8 mouse cellular contexts compared by ENCODE assay signal in the genomic region with DNA sequence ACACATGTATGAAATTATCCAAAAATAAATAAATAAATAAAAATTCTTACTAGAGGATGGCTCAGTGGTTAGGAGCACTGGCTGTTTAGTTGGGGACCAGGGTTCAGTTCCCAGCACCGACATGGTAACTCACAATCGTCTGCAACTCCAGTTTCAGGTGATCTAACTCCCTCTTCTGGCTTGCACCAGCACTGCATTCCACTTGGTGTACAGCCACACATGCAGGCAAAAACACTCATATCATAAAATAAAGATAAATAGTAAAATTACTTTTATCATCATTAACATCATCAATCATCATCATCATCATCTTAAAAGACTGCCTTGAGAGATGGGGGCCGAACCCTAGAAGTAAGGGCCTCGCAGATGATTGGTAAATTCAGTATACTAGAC. TPM values are rescaled to one million over a fixed set of nuclear protein-coding genes. Genes with fewer than 3 reads are reported as not detected.
DNase-seq lines count a peak whose midpoint lies in the region; ATAC-seq and TF ChIP-seq lines count a peak whose summit lies in the region.

No protein-coding gene starts in this region.

- peaks cover 31% of the 10 kb centered on the region for H3K36me3 ChIP-seq in G1E (replicated peaks)
- H3K36me3 ChIP-seq in heart, postnatal 0 days (replicated peaks; ENCODE audit: control insufficient read depth, insufficient read depth, low read length), result no peaks in the 10 kb centered on the region
- H3K36me3 ChIP-seq in liver, postnatal 0 days (replicated peaks; ENCODE audit: insufficient read depth, low read length), result peaks cover 6% of the 10 kb centered on the region; the same call in 1 of the 2 replicates

- no peak for TF ChIP-seq CTCF in G1E (IDR thresholded peaks at IDR 0.05; ENCODE audit: low read depth, low read length)
- TF ChIP-seq CTCF in heart, postnatal 0 days (IDR thresholded peaks at IDR 0.05; ENCODE audit: low read depth), result no peak
- TF ChIP-seq CTCF in liver, postnatal 0 days (IDR thresholded peaks at IDR 0.05; ENCODE audit: low read depth), result peak; percentile 20

- no peaks in the 10 kb centered on the region; the same call in 1 of the 2 replicates for H3K27me3 ChIP-seq in G1E (ENCODE audit: insufficient read depth, low read length)
- H3K27me3 ChIP-seq in heart, postnatal 0 days (ENCODE audit: control insufficient read depth, insufficient read depth, low read length), result no peaks in the 10 kb centered on the region
- H3K27me3 ChIP-seq in liver, postnatal 0 days (ENCODE audit: insufficient read depth, low read length), result no peaks in the 10 kb centered on the region

- TF ChIP-seq EP300 in heart, postnatal 0 days (IDR thresholded peaks at IDR 0.05; ENCODE audit: low read depth), result no peak
- no peak for TF ChIP-seq EP300 in liver, postnatal 0 days (IDR thresholded peaks at IDR 0.05; ENCODE audit: low read depth)

- 60% methylated on average over 4 of the region's 4 CpGs for WGBS in heart, postnatal 0 days
- WGBS in liver, postnatal 0 days (ENCODE audit: insufficient replicate concordance), result 67% methylated on average over 4 of the region's 4 CpGs

- H3K4me1 ChIP-seq in G1E (ENCODE audit: insufficient read depth, low read depth, low read length), result peaks cover 18% of the 10 kb centered on the region
- peaks cover 8% of the 10 kb centered on the region; the same call in 1 of the 2 replicates for H3K4me1 ChIP-seq in heart, postnatal 0 days (ENCODE audit: control insufficient read depth, insufficient read depth)
- H3K4me1 ChIP-seq in liver, postnatal 0 days (ENCODE audit: insufficient read depth), result peaks cover 6% of the 10 kb centered on the region

- peak; percentile 35 to 50 for DNase-seq in cerebellum, postnatal 10 days
- DNase-seq in cerebellum, adult 11 months, result no peak
- no peak for DNase-seq in G1E (ENCODE audit: low spot score)
- no peak for DNase-seq in heart, postnatal 0 days (ENCODE audit: low spot score)
- peak; percentile 13 for DNase-seq in liver, postnatal 0 days
- DNase-seq in right cerebral cortex, postnatal 4 days, result no peak
- no peak for DNase-seq in spleen, adult 12 weeks (ENCODE audit: low spot score)
- no peak for DNase-seq in spleen, adult 18-20 months

- H3K9ac ChIP-seq in heart, postnatal 0 days (replicated peaks; ENCODE audit: low read depth, low read length), result no peak overlapping the region
- H3K9ac ChIP-seq in liver, postnatal 0 days (replicated peaks), result no peak overlapping the region

- peak overlapping the region; percentile 92; the same call in 1 of the 2 replicates for H3K4me3 ChIP-seq in G1E (ENCODE audit: low read depth, low read length)
- peak overlapping the region; percentile 93 for H3K4me3 ChIP-seq in heart, postnatal 0 days (ENCODE audit: low read depth, low read length)
- H3K4me3 ChIP-seq in liver, postnatal 0 days (ENCODE audit: low read depth, low read length), result peak overlapping the region; percentile 94; the same call in 1 of the 2 replicates

- no peaks in the 10 kb centered on the region; the same call in 1 of the 2 replicates for H3K9me3 ChIP-seq in G1E (replicated peaks)
- H3K9me3 ChIP-seq in heart, postnatal 0 days (replicated peaks; ENCODE audit: control insufficient read depth, low read length), result no peaks in the 10 kb centered on the region
- no peaks in the 10 kb centered on the region for H3K9me3 ChIP-seq in liver, postnatal 0 days (ENCODE audit: low read length)

- ATAC-seq in G1E (ENCODE audit: extremely low read depth, insufficient number of reproducible peaks, low FRiP score, poor library complexity, severe bottlenecking), result no peak
- no peak for ATAC-seq in heart, postnatal 0 days (ENCODE audit: insufficient read depth, low read depth)
- ATAC-seq in liver, postnatal 0 days, result no peak

- H3K4me2 ChIP-seq in heart, postnatal 0 days (ENCODE audit: low read depth, low read length), result peak overlapping the region; percentile 74
- H3K4me2 ChIP-seq in liver, postnatal 0 days (ENCODE audit: low read depth, low read length), result peak overlapping the region; percentile 78

- no peak overlapping the region for H3K27ac ChIP-seq in heart, postnatal 0 days (ENCODE audit: low read depth)
- no peak overlapping the region for H3K27ac ChIP-seq in liver, postnatal 0 days (ENCODE audit: low read depth)

RNA-seq across cellular contexts. Expression of a gene that starts 0.4 kb away (rescaled TPM):
- total RNA-seq in G1E (2014; fragmentation: Nextera tagmentation) (18.4 and 23.6 TPM in 2 replicates), G1E (2017) (24.5 and 26.3 TPM in 2 replicates)
- polyA plus RNA-seq in G1E (2012), result 2.5 and 21.5 TPM in 2 replicates
- 17.9 and 71.3 TPM in 2 replicates for total RNA-seq in heart, postnatal 0 days (2014; rRNA removed; ENCODE audit: low replicate concordance)
- polyA plus RNA-seq in heart, postnatal 0 days (2015; fragmentation: Nextera tagmentation; extraction: Ambion mirVana), result 29.6 and 31.3 TPM in 2 replicates
- 9.6 and 11.6 TPM in 2 replicates for polyA plus RNA-seq in liver, postnatal 0 days (2015; fragmentation: Nextera tagmentation; extraction: Ambion mirVana)

RNA-seq across cellular contexts. Expression of a gene that starts 8.9 kb away (rescaled TPM):
- not detected in 2 replicates for total RNA-seq in G1E (2014; fragmentation: Nextera tagmentation)
- not detected in 2 replicates for total RNA-seq in G1E (2017)
- polyA plus RNA-seq in G1E (2012), result not detected in 2 replicates
- total RNA-seq in heart, postnatal 0 days (2014; rRNA removed; ENCODE audit: low replicate concordance), result not detected in 2 replicates
- polyA plus RNA-seq in heart, postnatal 0 days (2015; fragmentation: Nextera tagmentation; extraction: Ambion mirVana), result 0.37 and 0.44 TPM in 2 replicates
- polyA plus RNA-seq in liver, postnatal 0 days (2015; fragmentation: Nextera tagmentation; extraction: Ambion mirVana), result 14.8 and 16.5 TPM in 2 replicates

RNA-seq across cellular contexts. Expression of a gene that starts 56.9 kb away (rescaled TPM):
- total RNA-seq in G1E (2014; fragmentation: Nextera tagmentation) (11.5 and 14.4 TPM in 2 replicates), G1E (2017) (14.6 and 19.9 TPM in 2 replicates)
- polyA plus RNA-seq in G1E (2012), result 3.7 and 8.9 TPM in 2 replicates
- total RNA-seq in heart, postnatal 0 days (2014; rRNA removed; ENCODE audit: low replicate concordance), result 6.0 and 11.5 TPM in 2 replicates
- 12.6 and 14.1 TPM in 2 replicates for polyA plus RNA-seq in heart, postnatal 0 days (2015; fragmentation: Nextera tagmentation; extraction: Ambion mirVana)
- 7.1 and 7.5 TPM in 2 replicates for polyA plus RNA-seq in liver, postnatal 0 days (2015; fragmentation: Nextera tagmentation; extraction: Ambion mirVana)

Comparison
In these comparisons a context has a peak if more than half of its experiments do, and no peak if none do; other contexts are left out.
1. DNase-seq: peak in cerebellum, postnatal 10 days (2 of 2) and liver, postnatal 0 days (single experiment); none in cerebellum, adult 11 months (single experiment), G1E (single experiment), heart, postnatal 0 days (single experiment), right cerebral cortex, postnatal 4 days (single experiment), spleen, adult 12 weeks (single experiment) and spleen, adult 18-20 months (0 of 2).
2. RNA of a gene that starts 8.9 kb away (polyA plus RNA-seq): 14.8 to 16.5 TPM in liver, postnatal 0 days; 0.37 to 0.44 TPM in heart, postnatal 0 days and not detected in G1E; every median in the first group is over 10 times any median in the second.
3. Peak in every context shown above with its lines, with median percentiles within 50 percentile points of each other: H3K4me3 ChIP-seq.